Mouse (Mus musculus): ENCODE data around the gene 4930402F06Rik. TPM values are rescaled to one million over a fixed set of nuclear protein-coding genes. Genes with fewer than 3 reads are reported as not detected.

4930402F06Rik gene
- total RNA-seq (2021): not detected

DNA sequence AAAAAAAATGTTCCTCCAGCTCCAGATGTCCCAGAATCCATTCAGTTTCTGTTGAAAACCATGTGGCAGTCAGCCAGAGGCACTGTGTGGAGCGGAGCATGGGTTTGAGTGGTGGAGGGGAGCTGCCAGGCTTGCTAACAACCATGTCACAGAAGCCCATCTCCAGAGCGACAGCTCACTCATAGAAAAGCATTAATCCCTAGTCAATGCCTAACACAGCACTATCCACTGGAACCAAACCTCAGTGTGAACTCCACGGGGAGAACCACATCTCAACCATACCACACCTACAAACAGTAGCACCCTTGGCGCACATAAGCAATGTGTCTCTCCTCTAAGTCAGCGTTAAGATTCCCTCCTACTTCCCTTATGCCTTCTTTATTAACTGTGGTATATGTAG, at the start of gene 4930402F06Rik:
4930402F06Rik (minus strand) TSS at position 80 of the 400 bp plus-strand sequence.
- intact Hi-C loops (cut with DNase I): loop anchor here (1.0 kb wide), 3 partner anchors 48 to 105 kb away; no protein-coding TSS in a partner anchor
- DNase-seq: no peak

DNA sequence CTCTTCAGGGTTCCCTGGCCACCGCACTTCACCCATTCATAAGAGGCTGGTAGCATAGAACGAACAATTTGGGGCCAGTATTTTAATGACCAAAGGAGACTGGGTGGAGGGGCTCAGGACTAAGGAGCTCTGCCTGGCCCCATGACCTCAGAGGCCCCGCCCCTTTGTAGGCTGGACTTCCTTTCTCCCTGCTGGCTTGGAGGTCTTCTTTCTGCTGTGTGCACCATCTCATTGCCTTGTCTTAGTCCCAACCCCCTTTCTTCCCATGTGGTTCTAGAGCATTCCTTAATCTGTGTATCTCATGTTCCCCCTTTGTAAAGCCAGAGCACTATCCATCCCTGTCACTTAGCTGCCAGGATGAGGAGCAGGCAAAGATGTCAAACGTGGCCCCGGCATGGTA, 49.3 kb upstream of the 4930402F06Rik start:
- DNase-seq: peak in 1 of 2 experiments; percentile 36
- intact Hi-C loops (cut with DNase I): loop anchor here (2.0 kb wide), 1 partner anchor 13 kb away; no protein-coding TSS in a partner anchor

DNA sequence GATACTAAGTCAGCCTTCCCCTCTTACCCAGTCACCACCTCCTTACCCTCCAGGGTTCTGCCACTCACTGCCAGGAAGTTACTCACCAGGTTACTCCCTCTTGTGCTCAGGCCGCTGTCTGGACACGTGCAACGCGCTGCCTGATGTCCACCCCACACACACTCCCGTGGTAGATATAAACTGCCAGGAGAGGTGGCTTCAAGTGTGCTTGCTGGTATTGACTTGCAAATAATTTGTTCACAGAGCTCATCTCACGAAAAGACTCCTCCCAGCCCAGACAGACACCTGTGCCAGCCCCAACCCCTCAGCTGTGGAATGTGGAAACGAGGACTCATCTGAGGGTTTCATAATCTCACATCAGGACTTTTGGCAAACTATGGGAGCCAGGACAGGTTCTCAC, 48.6 kb upstream of the 4930402F06Rik start:
- DNase-seq: no peak
- intact Hi-C loops (cut with DNase I): loop anchor here (2.0 kb wide), 1 partner anchor 13 kb away; no protein-coding TSS in a partner anchor

DNA sequence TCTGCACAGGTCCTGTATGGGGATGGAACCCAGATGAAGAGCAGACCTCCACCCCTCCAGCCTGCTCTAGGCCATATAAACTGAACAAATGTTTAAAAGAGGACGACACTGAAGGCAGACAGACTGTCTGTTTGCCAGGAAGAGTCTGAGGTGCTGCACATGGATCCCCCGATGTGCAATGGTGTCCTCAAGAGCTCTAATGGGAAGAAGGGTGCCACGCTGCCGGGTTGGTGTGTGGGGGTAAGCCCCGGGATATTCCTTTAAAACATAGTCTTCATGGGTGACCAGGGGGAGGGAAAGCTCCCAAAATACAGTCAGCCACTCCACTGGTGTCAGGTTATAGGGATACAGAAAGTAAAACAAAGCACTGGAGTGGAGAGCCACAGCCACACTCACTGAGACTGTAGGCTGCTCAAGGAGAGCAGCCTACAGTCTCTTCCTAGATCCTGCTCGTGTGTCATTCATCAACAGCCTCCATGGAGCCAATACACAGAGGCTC, 47.8 kb upstream of the 4930402F06Rik start:
- no peak for DNase-seq
- intact Hi-C loops (cut with DNase I): no loop called here

DNA sequence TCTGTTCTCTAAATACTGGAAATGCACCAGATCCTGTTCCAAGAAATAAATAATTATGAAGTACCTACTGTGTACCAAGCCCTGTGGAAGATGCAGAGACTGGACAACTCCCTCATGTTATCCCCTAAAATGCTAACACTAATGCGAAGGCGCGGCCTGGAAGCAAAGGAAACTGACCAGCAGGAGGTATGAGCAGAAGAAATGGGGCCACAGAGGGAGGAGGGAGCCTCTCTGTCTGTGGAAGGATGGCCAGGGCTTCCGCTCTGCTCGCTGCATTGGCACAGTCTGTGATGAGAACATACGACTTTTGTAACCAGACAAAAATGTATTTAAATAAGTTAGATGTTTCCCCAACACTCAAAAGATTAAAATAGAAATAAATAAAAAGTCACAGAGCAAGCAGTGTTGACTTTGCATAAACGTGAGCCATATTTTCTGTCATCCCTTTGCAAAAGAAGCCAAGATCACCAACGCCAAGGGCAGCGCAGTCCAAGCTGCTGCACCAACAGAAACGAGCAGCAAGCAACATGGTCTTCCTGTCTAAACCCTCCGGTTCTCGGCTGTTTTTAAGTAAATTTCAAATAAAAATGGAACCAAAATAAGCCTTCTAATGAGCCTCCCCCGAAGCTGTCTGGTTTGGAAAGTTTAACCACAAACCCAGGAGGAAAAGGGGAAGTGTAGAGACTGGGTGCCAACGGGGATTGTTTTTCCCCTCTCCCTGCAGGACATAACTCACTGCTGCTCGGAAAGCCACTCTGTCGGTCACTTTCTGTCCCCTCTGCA, 47.2 kb upstream of the 4930402F06Rik start:
- intact Hi-C loops (cut with DNase I): no loop called here
- DNase-seq: peak in 1 of 2 experiments; percentile 58

DNA sequence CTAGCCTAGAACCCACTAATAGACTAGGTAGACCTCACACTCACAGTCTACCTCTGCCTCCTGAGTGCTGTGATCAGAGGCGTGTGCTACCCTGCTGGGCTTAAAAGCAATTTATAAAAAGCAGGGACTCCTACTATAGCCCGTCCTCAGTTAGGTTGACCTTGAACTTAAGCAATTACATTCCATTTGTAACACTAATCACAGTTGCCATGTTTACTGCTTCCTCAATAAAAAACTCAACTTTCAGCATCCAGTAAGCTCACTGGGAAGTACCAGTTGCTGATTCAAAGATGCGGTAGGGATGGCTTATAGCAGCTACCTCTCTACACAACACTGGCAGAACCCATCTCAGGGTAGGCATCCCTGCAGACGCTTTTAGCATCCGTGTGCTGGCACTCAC, 46.4 kb upstream of the 4930402F06Rik start:
- intact Hi-C loops (cut with DNase I): no loop called here
- no peak for DNase-seq

DNA sequence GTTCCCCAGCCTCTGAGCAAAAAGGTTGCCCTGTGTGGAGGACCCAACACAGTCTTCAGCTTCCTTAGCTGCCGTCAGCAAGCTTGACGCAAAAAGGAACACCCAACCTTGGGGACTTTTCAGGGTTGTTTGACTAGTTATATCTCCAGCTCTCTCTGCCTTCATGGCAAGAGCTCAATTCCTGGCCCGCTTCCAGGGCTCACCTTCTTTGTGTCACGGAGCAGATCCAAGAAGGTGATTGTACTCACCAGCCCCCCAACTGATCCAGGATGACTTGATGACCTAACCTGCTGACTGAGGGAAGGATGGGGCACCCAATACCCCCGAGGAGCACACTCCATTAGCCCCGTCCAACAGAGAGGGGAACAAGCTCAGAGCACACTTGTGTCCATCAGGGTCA, 45.1 kb upstream of the 4930402F06Rik start:
- intact Hi-C loops (cut with DNase I): no loop called here
- DNase-seq: no peak

DNA sequence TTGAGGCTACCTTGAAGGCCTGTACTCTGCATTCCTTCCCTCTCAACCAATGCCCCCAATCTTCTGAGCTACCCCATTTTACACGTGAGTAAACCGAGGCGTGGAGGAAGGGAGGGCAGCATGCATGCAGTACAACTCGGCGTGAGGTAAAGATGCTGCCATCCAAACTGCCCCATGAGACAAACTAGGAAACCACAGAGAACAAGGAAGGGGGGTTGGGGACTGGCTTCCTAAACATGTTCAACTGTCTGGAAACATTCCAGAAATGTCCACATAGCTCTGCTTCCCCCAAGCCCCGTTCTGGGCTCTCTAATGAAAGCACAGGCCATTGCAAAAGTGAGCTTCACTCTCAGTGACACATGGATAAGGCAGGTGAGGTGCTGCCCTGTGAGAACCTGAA, 44.4 kb upstream of the 4930402F06Rik start:
- intact Hi-C loops (cut with DNase I): no loop called here
- DNase-seq: no peak

DNA sequence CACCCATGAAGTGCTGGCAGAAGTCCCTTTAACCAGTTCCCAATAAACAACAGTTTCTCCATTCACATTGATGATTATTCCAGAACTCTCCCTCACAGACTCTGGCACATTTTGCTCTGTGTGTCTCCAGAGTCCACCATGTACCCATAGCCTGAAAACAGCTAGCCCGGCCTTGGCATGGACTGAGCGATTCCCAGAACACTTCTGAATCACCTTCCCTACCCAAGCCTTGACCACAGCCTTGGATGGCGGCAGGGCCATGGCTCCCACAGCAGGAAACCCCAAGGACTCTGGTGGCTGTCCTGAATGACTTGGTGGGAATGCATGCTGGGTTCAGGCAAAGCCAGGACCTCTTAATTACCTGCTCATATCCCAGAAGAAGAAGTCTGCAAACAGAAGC, 43.5 kb upstream of the 4930402F06Rik start:
- DNase-seq: no peak
- intact Hi-C loops (cut with DNase I): no loop called here

DNA sequence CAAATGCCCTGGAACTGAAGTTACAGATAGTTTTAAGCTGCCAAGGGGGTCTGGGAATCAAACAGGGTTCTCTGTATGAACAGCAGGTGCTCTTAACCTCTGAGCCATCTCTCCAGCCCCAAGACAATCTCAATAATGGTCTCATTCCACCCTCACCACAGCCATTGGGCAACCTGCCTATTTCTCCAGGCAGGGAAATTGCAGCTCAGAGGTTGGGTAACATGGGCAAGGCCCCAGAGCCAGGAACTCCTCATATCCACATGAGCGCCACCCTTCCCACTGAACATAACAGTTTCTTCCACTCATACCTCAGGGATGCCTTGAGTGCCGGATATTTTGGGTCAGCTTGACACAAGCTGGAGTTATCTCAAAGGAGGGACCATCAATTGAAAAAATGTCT, 40.8 kb upstream of the 4930402F06Rik start:
- intact Hi-C loops (cut with DNase I): no loop called here
- no peak for DNase-seq

DNA sequence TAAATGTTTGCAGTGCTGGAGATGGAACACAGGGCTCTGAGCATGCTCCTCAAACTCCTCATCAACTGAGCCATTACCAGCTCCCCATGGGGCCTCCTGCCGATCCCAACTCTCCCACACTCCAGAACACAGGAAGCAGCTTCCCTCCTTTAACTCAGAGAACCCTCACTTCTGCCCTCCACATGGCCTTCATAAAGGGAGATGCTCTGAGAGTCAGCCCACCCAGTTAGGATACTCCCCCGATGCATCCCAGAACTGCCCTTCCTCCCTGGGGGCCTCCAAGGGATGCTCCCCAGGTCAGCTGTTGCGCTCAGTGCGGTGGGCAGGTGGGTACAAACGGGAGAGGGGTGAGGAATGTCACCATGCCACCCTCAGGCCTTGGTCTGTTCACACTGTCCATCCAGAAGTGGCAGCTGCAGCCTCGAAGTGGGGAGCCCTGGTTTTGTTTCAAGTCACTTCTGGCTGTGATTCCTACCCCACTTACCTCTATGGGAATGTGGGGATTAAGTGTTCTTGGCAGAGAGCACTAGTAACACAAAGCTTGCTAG, 37.7 kb upstream of the 4930402F06Rik start:
- intact Hi-C loops (cut with DNase I): loop anchor here (5.0 kb wide), 1 partner anchor 78 kb away; no protein-coding TSS in a partner anchor

DNA sequence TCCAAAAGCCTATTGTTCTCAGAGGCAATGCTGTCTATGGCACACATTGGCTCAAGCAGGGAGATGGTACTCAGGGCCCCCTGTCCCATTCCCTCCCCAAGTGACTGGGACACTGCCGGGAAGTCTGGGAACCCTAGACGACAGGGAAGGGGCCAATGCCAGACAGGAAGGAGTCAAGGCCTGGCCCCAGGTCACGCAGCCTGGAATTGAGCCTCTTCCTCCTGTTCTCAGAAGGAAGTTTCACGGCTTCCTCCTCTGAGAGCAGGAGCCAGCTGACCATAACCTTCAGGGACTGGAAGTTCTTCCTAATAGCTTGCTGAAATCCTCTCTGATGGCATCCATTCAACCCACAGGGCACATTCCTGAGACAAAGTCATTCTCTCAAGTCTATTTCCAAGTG, 36.5 kb upstream of the 4930402F06Rik start:
- peak; percentile 45 to 61 for DNase-seq
- intact Hi-C loops (cut with DNase I): loop anchor here (2.0 to 5.0 kb wide), 3 partner anchors 13 to 79 kb away; no protein-coding TSS in a partner anchor

More for the DNA sequence above, 37.7 kb upstream of the 4930402F06Rik start:
- no peak for DNase-seq

DNA sequence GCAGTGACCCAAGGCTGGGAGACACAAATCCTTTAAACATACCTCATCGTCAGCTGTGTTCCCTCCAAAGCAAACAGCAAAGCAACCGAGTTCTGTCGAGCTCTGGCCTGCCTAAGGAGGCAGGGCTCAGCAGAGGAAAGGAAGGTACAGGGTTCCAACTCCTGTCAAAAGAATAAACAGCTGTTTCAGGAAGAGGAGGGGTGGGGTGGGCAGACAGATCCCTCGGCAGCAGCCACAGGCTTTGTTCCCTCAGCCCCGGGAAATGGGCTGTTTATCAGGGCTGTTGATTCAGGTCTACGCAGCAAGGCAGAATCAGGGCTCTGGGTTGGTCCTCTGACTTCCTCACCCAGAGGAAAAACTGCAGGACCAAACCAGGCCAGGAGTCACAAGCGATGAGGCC, 35.5 kb upstream of the 4930402F06Rik start:
- intact Hi-C loops (cut with DNase I): loop anchor here (2.0 to 5.0 kb wide), 3 partner anchors 14 to 80 kb away; no protein-coding TSS in a partner anchor
- peak; percentile 50 to 55 for DNase-seq

DNA sequence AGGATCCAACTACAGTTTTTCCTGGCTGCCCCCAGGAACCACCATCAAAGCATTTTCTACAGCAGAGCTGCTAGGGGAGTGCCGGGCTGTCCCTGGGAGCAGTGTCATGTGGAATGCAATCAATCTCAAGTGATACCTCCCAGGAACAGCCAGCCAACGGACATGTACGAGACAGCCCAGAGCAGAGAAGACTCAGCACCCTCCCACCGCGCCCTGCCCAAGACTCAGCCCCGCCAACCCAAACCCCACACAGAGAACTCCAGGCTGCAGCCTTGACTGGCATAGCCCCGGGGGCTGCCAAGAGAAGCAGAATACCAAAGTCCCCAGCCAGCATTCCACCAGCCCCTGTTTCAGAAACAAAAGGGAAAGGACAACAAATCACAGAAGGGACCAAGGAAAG, 35.0 kb upstream of the 4930402F06Rik start:
- peak in 1 of 2 experiments; percentile 37 for DNase-seq
- intact Hi-C loops (cut with DNase I): loop anchor here (2.0 to 5.0 kb wide), 3 partner anchors 15 to 80 kb away; no protein-coding TSS in a partner anchor

DNA sequence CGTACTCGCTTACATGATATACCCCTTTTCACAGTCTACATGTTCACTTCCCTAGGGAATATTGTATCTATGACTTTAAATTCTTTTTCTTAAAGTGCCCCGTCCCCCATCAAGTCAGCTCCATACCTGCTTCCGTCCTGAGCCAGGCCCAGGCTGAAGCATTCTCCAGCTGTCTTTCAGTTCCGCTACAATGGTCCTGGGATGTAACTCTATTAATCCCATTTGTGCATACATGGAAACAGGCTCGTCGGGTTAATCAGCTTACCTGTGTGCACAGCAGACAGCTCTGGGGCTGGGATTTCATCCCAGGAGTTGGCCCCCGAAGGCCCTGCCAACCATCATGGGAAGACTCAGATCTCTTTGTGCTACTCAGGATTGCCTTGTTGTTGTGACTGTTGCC, 33.8 kb upstream of the 4930402F06Rik start:
- intact Hi-C loops (cut with DNase I): loop anchor here (5.0 kb wide), 1 partner anchor 81 kb away; no protein-coding TSS in a partner anchor
- DNase-seq: no peak

DNA sequence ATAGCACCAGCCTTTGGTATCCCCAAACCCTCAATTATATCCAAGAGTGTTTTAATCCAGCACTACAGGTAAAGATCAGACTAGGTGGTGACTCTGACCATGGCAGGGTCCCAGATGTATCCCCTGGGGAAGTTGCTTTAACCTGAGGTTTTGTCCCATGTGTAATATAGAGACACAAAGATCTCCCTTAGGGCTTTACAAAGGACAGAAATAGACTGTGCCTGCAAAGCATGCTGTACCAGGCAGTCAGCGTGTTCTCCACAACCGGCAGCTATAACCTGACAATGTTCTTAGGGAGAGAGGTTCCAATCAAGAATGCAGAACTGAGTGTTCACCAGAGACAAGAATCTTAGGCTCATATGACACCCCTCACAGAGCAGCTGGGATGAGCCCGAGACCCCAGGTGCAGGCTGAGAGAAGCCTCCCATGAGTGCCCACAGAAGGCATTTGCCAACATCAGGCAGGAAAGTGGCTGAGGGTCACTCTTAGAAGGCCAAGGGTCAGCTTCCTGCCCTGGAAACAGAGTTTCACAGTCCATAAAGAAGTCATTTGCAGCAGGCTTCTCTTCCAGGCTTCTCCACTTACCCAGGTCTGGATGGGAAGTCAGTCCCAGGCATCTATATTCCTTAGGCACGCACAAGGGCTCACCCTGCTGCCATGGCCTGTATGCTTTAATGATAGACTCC, 31.8 kb upstream of the 4930402F06Rik start:
- intact Hi-C loops (cut with DNase I): no loop called here
- DNase-seq: no peak

DNA sequence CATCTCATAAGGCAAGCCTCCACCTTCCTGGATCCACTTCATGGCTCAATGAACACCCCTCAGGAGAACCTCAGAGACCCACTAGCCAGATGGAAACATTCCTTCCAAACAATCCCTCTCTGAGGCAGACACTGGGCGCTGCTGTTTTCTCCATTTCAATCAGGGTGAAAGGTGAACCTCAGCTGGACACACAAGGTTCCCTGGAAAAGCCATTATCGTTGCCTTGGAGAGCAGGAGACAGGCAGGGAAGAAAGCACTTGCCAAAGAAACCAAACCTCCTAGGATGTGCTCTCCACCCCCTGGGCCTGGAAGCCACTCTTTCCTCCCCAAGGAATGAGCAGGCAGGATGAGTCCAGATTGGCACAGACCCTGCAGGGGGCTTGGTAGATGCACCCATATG, 30.6 kb upstream of the 4930402F06Rik start:
- peak; percentile 48 to 63 for DNase-seq

DNA sequence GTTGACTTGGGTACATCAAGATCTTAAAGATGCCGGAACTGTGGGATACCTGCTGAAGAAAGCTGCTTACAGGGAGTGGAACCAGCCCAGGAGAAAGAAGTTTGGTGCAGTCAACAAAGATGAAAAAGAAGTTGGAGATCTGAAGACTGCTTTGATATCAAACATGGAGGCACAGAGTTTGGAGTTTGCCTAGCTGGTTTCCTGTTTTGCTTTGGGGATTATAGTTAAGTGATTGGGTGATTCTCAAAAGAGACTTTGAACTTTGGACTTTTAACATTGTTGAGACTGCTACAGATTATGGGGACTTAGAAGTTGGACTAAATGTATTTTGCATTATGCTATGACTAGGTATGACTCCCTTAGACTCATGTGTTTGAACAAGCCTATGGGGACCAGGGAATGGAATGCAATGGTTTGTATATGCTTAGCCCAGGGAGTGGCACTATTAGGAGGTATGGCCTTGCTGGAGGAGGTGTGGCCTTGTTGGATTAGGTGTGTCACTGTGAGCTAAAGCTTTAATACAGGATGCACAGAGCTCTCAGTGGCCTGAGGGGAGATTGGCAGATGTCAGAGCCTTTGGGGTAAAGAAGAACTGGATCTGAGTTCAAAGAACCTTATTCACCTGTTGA, 26.9 kb upstream of the 4930402F06Rik start:
- no peak for DNase-seq
- intact Hi-C loops (cut with DNase I): no loop called here

More for the DNA sequence above, 30.6 kb upstream of the 4930402F06Rik start:
- intact Hi-C loops (cut with DNase I): no loop called here

DNA sequence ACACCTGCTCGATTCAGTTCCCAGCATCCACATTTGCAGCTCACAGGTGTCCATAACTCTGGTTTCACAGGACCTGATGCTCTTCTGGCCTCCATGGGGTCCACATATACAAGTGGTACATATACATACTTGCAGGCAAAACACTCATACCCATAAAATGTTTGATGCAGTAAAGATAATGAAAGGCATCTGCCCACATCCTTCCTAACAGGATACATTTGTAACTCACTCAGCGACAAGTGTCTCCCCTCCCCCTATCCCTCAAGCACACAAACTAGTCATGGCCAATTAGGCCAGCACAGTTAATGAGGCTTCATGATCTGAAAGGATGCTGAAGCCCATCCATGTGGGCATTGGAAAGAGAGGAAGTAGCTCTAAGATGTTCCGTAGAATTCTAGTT, 25.4 kb upstream of the 4930402F06Rik start:
- intact Hi-C loops (cut with DNase I): no loop called here
- DNase-seq: no peak

DNA sequence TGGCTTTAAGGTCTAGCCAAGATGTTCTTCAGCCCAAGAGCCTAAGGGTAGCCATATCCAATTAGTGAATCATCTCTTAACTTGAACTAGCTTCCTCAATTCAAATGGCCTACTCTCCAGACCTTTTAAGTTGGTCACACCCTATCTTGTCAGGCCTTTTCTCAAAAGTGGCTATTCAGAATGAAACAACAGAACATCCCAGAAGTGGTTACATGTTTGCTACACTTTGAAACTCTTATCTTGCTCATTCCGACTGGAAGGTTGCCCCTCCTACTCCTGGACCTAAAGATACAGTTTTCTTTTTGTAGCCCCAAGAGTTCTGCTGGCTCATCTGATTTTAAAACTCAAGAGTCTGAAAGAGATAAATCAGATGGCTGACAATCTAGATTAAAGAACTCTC, 23.7 kb upstream of the 4930402F06Rik start:
- no peak for DNase-seq
- intact Hi-C loops (cut with DNase I): no loop called here

DNA sequence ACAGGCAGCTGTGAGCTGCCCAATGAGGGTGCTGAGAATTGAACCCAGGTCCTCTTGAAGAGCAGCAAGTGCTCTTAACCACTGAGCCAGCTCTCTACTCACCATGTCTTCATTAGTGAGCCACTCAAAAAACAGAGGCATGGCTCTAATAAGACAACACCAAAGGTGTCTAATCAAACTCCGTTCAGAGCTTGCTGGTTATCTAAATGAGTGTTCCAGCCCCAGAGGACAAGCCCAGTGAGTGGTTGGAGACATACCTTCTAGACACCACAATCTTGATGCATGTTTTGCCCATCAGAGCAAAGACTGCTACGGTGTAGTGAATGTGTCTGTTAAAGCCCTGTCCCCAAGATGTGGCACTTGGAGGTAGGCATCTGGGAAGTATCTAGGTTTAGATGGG, 22.7 kb upstream of the 4930402F06Rik start:
- intact Hi-C loops (cut with DNase I): no loop called here
- no peak for DNase-seq

All from heart, postnatal 10 days (tissue).